Mouse (Mus musculus) forebrain, postnatal 0 days (tissue): ENCODE data around the gene Crmp1. TPM values are rescaled to one million over a fixed set of nuclear protein-coding genes. Genes with fewer than 3 reads are reported as not detected.

Experiments
- ATAC-seq: fragments of 200-750 bp; cut with Nextera tagmentation; 2 replicates; pipeline ENCODE4 v1.8.0; 2017; ENCODE audit warnings: mild to moderate bottlenecking, moderate library complexity
- DNase-seq: peaks from one replicate; pipeline ENCODE4 v3.0.0-alpha.2; 2015
- H3K27ac ChIP-seq: fragments of 300-500 bp; sonication (generic); 2 replicates; pipeline ENCODE4 v1.5.1; 2014; ENCODE audit warnings: low read depth, mild to moderate bottlenecking, antibody characterized with exemption, low read length, moderate library complexity, mixed read lengths
- H3K27me3 ChIP-seq: fragments of 300-500 bp; sonication (generic); 2 replicates; pipeline ENCODE4 v1.6.1; 2014; ENCODE audit warnings: mild to moderate bottlenecking, low read length, mixed read lengths; ENCODE audit not compliant: insufficient read depth
- H3K36me3 ChIP-seq: fragments of 300-500 bp; sonication (generic); 2 replicates; pipeline ENCODE4 v1.6.1; 2014; ENCODE audit warnings: mild to moderate bottlenecking, moderate library complexity; ENCODE audit not compliant: insufficient read depth
- H3K4me1 ChIP-seq: fragments of 300-500 bp; sonication (generic); 2 replicates; pipeline ENCODE4 v1.6.1; 2014; ENCODE audit warnings: antibody characterized with exemption; ENCODE audit not compliant: insufficient read depth
- H3K4me2 ChIP-seq: fragments of 300-500 bp; sonication (generic); 2 replicates; pipeline ENCODE4 v1.6.1; 2014; ENCODE audit warnings: low read depth, mild to moderate bottlenecking, moderate library complexity
- H3K4me3 ChIP-seq: fragments of 300-500 bp; sonication (generic); 2 replicates; pipeline ENCODE4 v1.5.1; 2014; ENCODE audit warnings: low read depth, low read length, mixed read lengths
- H3K9ac ChIP-seq: fragments of 300-500 bp; sonication (generic); 2 replicates; pipeline ENCODE4 v1.6.1; 2014; ENCODE audit warnings: mild to moderate bottlenecking
- H3K9me3 ChIP-seq: fragments of 300-500 bp; sonication (generic); 2 replicates; pipeline ENCODE4 v1.6.1; 2016; ENCODE audit warnings: low read length
- CTCF ChIP-seq: sonication (generic); IDR thresholded peaks from 2 replicates; pipeline ENCODE4 v1.5.1; 2016; ENCODE audit warnings: antibody characterized with exemption, control low read depth, low read depth
- WGBS: fragments of 180-500 bp; shearing (Covaris S2); extraction: QIAGEN DNeasy Blood & Tissue Kit; methylation state at CpG from one replicate; pipeline ENCODE4 v1.1.7; 2014; 5-methylcytosine and 5-hydroxymethylcytosine counted together
- polyA plus RNA-seq: library from polyadenylated mRNA; unstranded; fragments of >200 nt; fragmentation: Nextera tagmentation; extraction: Ambion mirVana; gene quantifications from 2 replicates; pipeline ENCODE4 v1.2.1, GENCODE M21; 2015
- total RNA-seq: library from RNA; depleted of rRNA; stranded (reverse); fragments of >200 nt; gene quantifications from 2 replicates; pipeline ENCODE4 v1.2.3, GENCODE M21; 2014

Gene Crmp1
- total and polyA plus RNA-seq, 2 experiments from 2014 or later, result 1,074 to 1,136 TPM

- no peaks in the 10 kb centered on the region for H3K27me3 ChIP-seq
- peaks cover 34% of the 10 kb centered on the region for H3K4me1 ChIP-seq
- H3K36me3 ChIP-seq, result no peaks in the 10 kb centered on the region; the same call in 1 of the 2 replicates
- no peak for TF ChIP-seq CTCF
- no peaks in the 10 kb centered on the region for H3K9me3 ChIP-seq
- H3K4me3 ChIP-seq, result peak overlapping the region; percentile 93
- 37% methylated on average over 9 of the region's 9 CpGs for WGBS
- DNase-seq, result peak; percentile 20
- peak overlapping the region; percentile 97 for H3K9ac ChIP-seq
- H3K27ac ChIP-seq, result peak overlapping the region; percentile 98
- peak overlapping the region; percentile 77 for H3K4me2 ChIP-seq
- ATAC-seq, result no peak
Measured at GRCm38 (mm10) chr5:37244666-37245242, 3.0 kb downstream of the Crmp1 start.

GRCm38 (mm10) chr5:37245651-37246050 lies 3.9 kb downstream of the Crmp1 start:
- 4% methylated on average over 34 of the region's 42 CpGs for WGBS
- peaks cover 41% of the 10 kb centered on the region for H3K4me1 ChIP-seq

DNA sequence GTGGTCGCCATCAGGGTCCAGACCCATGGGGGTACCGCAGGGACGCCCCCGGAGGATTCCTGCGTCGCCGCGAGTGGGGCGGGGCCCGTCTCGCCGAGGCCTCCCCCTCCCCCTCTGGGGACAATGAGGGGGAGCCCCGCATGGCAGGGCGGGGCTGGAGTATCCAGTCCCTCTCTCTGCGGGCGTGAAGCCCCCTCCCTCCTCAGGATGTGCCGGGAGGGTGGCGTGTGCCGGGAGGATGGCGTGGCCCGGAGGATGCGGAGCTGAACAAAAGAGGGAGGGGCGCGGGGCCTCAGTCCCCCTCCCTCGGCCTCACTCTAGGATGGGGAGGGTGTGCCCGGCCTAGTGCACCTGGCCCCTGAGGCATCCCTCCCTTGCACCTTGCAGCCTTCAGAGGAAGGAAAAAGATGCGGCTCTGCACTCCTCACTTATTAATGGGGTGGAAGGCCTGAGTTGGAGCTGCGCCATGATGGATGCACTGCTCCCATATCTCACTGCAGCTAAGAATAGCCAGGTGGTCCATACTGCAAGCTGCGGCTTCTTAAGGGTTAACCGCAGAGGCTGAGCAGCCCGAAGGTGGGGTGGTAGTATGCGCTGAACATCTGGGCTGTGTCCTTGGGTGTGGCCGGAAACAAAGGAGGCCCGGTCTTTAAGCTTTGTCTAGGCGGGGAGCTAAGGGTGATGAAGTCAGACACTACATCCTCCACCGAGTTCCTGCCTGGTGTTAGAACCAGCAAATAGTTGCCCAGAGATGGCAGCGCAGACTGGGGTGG lies 4.6 kb downstream of the Crmp1 start:
- no peaks in the 10 kb centered on the region for H3K9me3 ChIP-seq
- H3K27ac ChIP-seq, result peak overlapping the region; percentile 98
- peak; percentile 58 for ATAC-seq
- H3K4me2 ChIP-seq, result peak overlapping the region; percentile 77
- H3K4me3 ChIP-seq, result peak overlapping the region; percentile 93
- peak overlapping the region; percentile 97 for H3K9ac ChIP-seq
- H3K4me1 ChIP-seq, result peaks cover 41% of the 10 kb centered on the region
- H3K36me3 ChIP-seq, result no peaks in the 10 kb centered on the region; the same call in 1 of the 2 replicates
- TF ChIP-seq CTCF, result no peak
- no peaks in the 10 kb centered on the region for H3K27me3 ChIP-seq
- 2% methylated on average over 31 of the region's 37 CpGs for WGBS
- DNase-seq, result peak; percentile 79

More at GRCm38 (mm10) chr5:37245651-37246050, 3.9 kb downstream of the Crmp1 start:
- Histone ChIP-seq H3K36me3 (no peaks in the 10 kb centered on the region; the same call in 1 of the 2 replicates), H3K27ac (peak overlapping the region; percentile 98), H3K4me2 (peak overlapping the region; percentile 77), H3K4me3 (peak overlapping the region; percentile 93), H3K27me3 (no peaks in the 10 kb centered on the region), H3K9me3 (no peaks in the 10 kb centered on the region), H3K9ac (peak overlapping the region; percentile 97)
- DNase-seq (peak; percentile 91), ATAC-seq (peak; percentile 80)
- TF ChIP-seq CTCF, result peak; percentile 67

DNA sequence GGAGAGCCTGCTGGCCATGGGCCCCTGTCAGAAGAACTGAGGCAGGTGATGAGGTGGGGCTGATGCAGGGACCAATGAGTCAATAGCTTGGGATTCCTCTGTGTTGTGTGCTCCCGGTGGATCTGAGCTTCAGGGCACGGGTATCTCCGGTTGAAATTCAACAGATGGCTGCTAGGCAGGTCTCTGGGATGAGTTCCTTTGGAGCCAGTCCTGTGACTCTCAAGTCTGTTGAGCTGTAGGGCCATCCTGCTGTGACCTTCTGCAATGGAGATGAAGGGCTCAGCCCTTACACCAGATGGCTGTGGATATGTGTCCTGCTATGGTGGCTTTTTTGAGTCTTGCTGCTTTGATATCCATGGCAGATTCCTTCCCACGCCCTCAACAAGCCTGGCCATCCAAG lies 5.7 kb downstream of the Crmp1 start:
- 33% methylated on average over 4 of the region's 4 CpGs for WGBS
- DNase-seq (no peak), ATAC-seq (no peak)
- peaks cover 41% of the 10 kb centered on the region for H3K4me1 ChIP-seq
- peak overlapping the region; percentile 98 for H3K27ac ChIP-seq
- peak overlapping the region; percentile 97 for H3K9ac ChIP-seq
- H3K27me3 ChIP-seq, result no peaks in the 10 kb centered on the region
- peak overlapping the region; percentile 77 for H3K4me2 ChIP-seq
- H3K4me3 ChIP-seq, result peak overlapping the region; percentile 93
- H3K36me3 ChIP-seq, result no peaks in the 10 kb centered on the region; the same call in 1 of the 2 replicates
- no peaks in the 10 kb centered on the region for H3K9me3 ChIP-seq
- no peak for TF ChIP-seq CTCF

DNA sequence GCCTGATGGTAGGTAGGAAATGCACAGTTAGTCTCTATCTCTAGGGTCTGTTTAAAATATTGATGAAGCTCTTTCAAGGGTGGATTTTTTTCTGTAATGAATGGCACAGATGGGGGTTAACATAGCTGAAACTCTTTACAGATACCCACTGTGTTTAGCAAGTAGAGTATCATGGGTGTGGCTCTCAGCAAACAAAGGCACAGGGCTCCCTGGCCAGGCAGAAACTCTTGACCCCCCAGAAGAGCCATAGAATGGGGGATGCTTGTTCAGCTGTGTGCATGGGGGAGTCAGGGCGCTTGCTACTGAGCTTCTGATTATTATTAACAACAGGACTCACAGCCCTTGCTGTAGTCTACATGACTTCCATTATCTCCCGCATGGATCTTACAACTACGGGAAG lies 7.1 kb downstream of the Crmp1 start:
- no peak for TF ChIP-seq CTCF
- peak overlapping the region; percentile 77 for H3K4me2 ChIP-seq
- H3K4me1 ChIP-seq, result peaks cover 36% of the 10 kb centered on the region
- 72% methylated on average over 3 of the region's 3 CpGs for WGBS
- no peaks in the 10 kb centered on the region for H3K9me3 ChIP-seq
- H3K36me3 ChIP-seq, result peaks cover 3% of the 10 kb centered on the region; the same call in 1 of the 2 replicates
- peak overlapping the region; percentile 93 for H3K4me3 ChIP-seq
- ATAC-seq, result no peak
- no peaks in the 10 kb centered on the region for H3K27me3 ChIP-seq
- no peak overlapping the region for H3K27ac ChIP-seq
- DNase-seq, result no peak
- H3K9ac ChIP-seq, result no peak overlapping the region

- no peak overlapping the region for H3K4me2 ChIP-seq
- DNase-seq (no peak), ATAC-seq (no peak)
- no peak for TF ChIP-seq CTCF
- peaks cover 44% of the 10 kb centered on the region for H3K4me1 ChIP-seq
- no peaks in the 10 kb centered on the region for H3K9me3 ChIP-seq
- H3K27me3 ChIP-seq, result no peaks in the 10 kb centered on the region
- peaks cover 3% of the 10 kb centered on the region; the same call in 1 of the 2 replicates for H3K36me3 ChIP-seq
- no peak overlapping the region for H3K27ac ChIP-seq
- H3K9ac ChIP-seq, result no peak overlapping the region
- H3K4me3 ChIP-seq, result no peak overlapping the region
- WGBS, result 71% methylated on average over 3 of the region's 3 CpGs
Measured at GRCm38 (mm10) chr5:37251596-37251995, 9.9 kb downstream of the Crmp1 start.
